Mouse (Mus musculus) inflammation-experienced regulatory T-cells, adult 16 weeks (primary cell): ENCODE measurements around the gene Vmn2r113. TPM values are rescaled to one million over a fixed set of nuclear protein-coding genes. Genes with fewer than 3 reads are reported as not detected.

Experiments
- polyA plus RNA-seq: library from polyadenylated mRNA; unstranded; fragments of 100-300 nt; shearing (Covaris generic); gene quantifications from one replicate; pipeline ENCODE4 v1.2.1, GENCODE M21; 2017

The Vmn2r113 gene
- polyA plus RNA-seq = 0.02 TPM

GRCm38 (mm10) chr17:22942684-22943083 lies at the start of gene Vmn2r113:
Gene Vmn2r113 (plus strand): TSS chr17:22942984.

Other genes with a start within 250 kb of the Vmn2r113 start
- 34.9 TPM for gene Zfp945, start 75.8 kb upstream of the Vmn2r113 start, polyA plus RNA-seq
- gene Vmn2r-ps130, start 118.2 kb downstream of the Vmn2r113 start, polyA plus RNA-seq = not detected